Mouse (Mus musculus) left cerebral cortex, postnatal 25 days (tissue): ENCODE data around the gene BC028528. TPM values are rescaled to one million over a fixed set of nuclear protein-coding genes. Genes with fewer than 3 reads are reported as not detected.
A peak's percentile ranks its signal among the peaks of the same experiment; 100 is the strongest.
"Not testable (repeated sequence)": the region's sequence is repeated elsewhere in the genome, so short reads cannot be mapped to it uniquely, and the experiment has no call there.

Experiments
- DNase-seq, 2 experiments: peaks; one replicate each; pipeline ENCODE4 v3.0.0; 2022; ENCODE audit warnings: low spot score in 2 of 2, mixed read lengths in 1 of 2
- intact Hi-C: fragments of 180-260 bp; cut with DNase I; formaldehyde crosslinking; loops from one replicate; pipeline ENCODE4 v1.15.1; 2025
- total RNA-seq, 2 experiments: library from RNA; stranded (reverse); gene quantifications; 2 replicates each; pipeline ENCODE4 v1.2.3; 2021

Gene BC028528
- total RNA-seq, 2 experiments from 2014 or later, result 4.5 to 5.8 TPM

DNA sequence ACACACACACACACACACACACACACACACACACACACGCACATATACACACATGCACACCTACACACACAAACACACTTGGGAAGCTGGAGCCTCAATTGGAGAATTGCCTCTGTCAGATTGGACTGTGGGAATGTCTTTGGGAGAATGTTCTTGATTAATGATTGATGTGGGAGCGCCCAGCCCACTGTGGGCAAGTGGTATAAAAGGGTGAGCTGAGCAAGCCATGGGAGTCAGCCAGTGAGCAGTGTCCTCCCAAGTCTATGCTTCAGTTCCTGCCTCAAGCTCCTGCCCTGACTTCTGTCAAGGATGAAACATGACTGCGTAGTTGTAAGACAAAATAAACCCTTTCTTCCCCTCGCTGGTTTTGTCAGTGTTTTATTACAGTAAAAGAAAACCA is 4.2 kb downstream of the BC028528 start:
- DNase-seq, result no peak
- intact Hi-C loops, result loop anchor here (10.0 kb wide), 1 partner anchor 167 kb away; the partner anchor contains the start of gene Vps45

DNA sequence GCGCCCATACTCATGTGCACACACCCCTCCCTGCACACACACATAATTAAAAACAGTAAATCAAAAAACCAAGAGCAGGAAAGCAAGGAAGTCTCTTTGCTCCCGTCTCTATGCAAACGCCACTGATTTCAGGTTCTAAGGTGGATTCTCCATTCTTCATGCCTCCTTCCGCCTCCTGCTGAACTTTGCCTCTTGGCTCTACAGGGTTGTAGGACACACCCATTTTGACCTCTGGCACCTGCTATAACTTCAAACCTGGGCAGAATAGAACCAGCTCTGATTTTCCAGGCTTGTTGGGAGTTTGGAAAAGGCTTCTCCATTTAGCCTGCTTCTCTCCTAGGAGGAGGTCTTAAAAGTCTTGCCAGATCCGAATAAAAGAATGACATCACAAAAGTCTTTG is 7.4 kb downstream of the BC028528 start:
- intact Hi-C loops, result loop anchor here (10.0 kb wide), 1 partner anchor 170 kb away; the partner anchor contains the start of gene Vps45

DNA sequence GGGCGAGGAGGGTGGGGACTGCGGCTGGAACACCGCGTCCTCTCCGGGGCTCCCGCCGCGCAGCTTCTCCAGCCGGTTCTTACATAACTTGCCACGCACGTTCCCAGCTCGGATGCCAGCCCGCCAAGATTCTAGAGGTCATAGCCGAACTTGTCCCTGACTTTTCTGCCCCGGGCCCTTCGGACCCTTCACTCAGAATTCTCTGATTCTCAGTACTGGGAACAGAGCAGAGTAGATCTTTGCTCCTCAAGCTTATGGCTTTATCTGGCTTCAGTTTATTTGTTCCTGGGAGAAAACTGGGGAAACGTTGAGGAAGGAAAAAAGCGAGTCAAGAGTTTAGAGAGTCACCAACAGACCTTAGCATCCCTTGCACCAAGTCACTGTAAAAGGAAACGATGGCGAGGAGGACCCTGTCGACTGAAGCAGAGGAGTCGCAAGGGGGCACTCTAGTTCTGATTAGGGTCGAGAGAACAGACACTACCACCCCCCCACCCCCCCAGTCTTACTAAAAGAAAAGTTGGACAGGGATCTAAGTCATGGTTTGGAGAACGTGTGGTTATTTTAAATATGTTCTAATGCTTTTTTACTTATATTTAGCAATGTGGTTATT is 8.9 kb downstream of the BC028528 start:
- peak; percentile 76 to 85 for DNase-seq
- intact Hi-C loops, result loop anchor here (1.0 to 10.0 kb wide), 5 partner anchors 10 to 172 kb away; partner anchors contain the start of genes Anp32e, Aph1a and Vps45

More for the DNA sequence above, 7.4 kb downstream of the BC028528 start:
- no peak for DNase-seq

DNA sequence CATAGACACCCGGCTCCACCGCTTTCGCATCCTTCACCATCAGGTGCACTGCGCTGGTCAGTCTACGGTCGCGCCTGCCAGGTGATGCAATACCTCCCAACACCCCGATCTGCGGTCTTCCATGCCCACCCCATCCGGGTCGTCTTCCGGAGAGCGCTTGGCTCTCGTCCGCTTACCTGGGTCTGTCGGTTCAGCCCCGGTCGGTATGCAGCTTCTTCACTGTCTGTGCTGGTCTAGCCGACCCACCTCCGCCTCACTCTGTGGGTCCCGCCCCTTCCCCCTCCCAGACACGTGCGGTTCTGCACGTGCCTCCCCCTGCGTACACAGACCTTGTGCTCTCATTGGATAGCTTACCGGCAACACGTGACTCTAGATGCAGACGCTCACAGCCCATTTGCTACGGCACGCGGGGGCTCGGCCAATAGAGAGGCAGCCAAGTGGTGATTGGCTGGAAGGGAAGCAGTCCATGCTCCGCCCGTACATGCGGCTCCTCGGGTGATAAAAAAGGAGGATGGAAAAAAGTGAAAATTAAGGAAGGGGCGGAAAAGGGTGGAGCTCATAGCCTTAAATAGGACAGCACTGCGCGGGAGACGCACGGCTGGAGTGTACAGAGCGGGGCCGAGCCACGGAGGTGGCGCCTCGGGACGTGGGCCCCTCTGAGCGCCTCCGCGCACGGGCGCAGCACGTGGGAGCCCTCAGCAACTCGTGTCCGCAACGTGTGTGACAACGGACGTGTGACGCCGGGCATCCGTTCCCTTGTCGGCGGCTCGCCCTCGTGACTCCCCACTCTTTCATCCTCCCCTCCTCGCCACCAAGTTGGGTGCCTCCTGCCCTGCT is 9.6 kb downstream of the BC028528 start, which contains the start of gene Ciart:
Gene Ciart, minus strand, starts transcription at position 273 of the 837 bp plus-strand sequence.
- intact Hi-C loops, result loop anchor here (1.0 to 10.0 kb wide), 5 partner anchors 11 to 173 kb away; partner anchors contain the start of genes Anp32e, Aph1a and Vps45
- peak; percentile 97 to 99 for DNase-seq

DNA sequence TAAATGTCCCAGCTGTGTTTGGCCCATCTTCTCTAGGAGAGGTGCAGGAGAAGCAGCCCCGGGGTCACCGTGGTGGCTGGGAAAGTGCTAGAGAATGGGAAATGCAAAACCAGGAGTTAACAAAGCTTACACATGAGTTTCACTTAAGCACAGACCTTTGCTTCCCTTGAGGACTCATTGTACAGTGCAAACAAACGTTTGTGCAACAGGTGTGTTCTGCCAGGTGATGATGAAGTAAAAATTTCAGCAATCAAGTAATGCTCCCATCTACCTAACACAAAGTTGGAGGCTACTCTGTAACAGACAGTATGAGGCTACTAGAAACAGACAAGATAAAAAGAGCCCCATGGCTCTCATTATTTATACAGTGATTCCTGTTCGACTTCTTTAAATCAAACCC is 12.7 kb downstream of the BC028528 start:
- intact Hi-C loops, result no loop called here
- DNase-seq, result no peak

DNA sequence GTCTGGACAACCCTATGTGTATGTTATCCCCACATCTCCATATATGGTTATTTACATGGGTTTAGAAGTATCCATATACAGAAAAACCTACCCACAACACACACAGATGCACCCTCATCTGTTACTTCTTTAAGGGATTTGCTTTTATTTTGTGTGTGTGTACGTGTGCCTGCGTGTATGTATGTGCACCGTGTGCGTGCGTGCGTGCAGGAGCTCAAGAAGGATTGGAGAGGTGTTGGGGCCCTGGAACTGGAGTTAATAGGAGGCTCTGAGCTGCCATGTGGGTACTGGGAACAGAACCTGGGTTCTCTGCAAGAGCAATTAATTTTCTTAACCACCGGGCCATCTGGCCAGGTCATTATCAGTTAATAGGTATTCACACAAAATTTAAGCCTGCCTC is 19.8 kb downstream of the BC028528 start:
- intact Hi-C loops, result no loop called here
- DNase-seq, result no peak

DNA sequence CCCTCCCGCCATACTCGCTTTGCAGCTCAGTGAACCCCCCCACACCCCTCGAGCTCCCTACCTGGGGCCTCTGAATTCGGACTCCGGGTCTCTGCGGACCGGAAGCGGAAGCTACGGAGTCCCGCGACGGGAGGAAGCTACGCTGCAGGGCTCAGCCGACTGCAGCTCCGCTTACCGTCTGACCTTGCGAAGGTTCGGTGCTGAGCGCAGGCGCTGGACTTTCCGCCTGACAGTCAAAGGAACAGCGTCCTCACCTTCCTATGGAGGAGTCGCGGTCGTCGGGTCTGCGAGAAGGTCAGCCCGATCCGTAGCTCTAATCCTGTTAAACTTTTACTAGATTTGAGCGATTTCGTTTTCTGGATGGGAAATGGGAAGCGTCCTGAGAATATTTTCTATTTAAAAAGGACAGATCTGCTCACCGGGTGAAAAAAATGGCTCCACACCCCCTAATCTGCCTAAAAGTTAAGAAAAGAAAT is 20.4 kb downstream of the BC028528 start, which contains the start of gene Mrps21:
Gene Mrps21, minus strand, starts transcription at position 128 of the 476 bp plus-strand sequence.
- peak; percentile 86 to 93 for DNase-seq
- intact Hi-C loops, result no loop called here

DNA sequence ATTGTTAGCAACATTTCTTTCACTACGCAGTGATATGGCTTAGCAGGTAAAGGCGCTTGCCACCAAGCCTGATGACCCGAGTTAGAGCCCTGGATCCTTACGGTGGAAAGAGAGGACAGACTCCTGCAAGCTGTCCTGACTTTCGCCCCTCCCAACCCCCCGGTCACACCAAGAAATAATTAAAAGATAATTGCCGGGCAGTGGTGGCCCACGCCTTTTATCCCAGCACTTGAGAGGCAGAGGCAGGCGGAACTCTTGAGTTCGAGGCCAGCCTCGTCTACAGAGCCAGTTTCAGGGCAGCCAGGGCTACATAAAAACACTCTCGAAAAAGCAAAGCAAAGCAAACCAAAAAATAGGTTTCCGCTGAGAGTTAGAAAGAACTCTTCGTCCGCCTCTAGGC is 20.8 kb downstream of the BC028528 start:
- intact Hi-C loops, result no loop called here
- no peak for DNase-seq

DNA sequence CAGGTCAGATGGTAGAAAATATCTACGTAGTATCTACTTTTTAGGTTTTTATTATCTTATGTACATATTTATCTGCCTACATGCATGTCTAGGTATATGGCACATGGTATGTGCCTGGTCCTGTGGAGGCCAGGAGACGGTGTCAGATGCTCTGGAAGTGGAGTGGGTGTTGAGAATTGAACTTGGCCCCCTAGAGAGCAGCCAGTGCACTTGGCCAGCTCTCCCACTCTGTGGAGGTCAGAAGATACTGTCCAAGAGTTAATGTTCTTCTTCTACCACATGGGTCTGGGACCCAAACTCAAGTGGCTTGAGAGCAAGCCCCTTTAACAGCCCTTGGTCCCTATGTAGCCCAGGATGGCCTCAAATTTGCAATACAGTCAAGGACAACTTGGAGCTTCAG is 24.4 kb downstream of the BC028528 start:
- intact Hi-C loops, result no loop called here
- no peak for DNase-seq

DNA sequence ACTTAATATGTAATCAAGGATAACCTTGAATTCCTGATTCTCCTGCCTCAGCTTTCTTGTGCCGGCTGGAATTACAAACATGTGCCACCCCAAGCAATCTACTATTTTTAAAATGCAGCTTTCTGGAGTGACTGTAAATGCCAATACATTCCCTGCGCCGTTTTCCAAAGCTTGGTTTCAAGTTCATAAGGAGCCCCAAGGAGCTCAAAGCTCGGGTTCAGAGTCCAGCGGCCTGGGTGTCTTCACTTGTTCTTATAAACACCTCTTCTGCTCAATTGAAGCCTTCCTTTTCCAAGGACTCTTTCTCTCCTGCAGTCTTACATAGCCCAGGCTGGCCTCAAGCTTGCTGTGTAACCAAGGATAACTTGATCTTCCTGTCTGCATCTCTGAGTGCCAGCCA is 25.7 kb downstream of the BC028528 start:
- no peak for DNase-seq
- intact Hi-C loops, result no loop called here

DNA sequence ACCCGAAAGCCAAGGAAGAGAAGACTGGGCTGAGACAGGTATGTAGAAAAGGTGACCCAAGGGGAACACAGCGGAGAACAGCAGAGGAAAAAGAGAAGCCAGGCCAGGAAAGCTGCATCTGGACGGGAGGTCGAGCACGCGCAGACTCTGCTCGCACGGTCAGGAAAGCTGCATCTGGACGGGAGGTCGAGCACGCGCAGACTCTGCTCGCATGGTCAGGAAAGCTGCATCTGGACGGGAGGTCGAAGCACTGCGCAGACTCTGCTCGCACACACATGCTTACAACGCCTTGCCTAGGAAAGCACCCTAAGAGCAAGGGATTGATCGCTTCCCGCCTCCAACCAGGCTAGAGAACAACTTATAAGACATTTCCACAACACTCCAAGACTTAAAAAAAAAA is 26.2 kb downstream of the BC028528 start:
- intact Hi-C loops, result loop anchor here (2.0 kb wide), 1 partner anchor 17 kb away; the partner anchor contains the start of gene Ciart
- DNase-seq, result no peak

DNA sequence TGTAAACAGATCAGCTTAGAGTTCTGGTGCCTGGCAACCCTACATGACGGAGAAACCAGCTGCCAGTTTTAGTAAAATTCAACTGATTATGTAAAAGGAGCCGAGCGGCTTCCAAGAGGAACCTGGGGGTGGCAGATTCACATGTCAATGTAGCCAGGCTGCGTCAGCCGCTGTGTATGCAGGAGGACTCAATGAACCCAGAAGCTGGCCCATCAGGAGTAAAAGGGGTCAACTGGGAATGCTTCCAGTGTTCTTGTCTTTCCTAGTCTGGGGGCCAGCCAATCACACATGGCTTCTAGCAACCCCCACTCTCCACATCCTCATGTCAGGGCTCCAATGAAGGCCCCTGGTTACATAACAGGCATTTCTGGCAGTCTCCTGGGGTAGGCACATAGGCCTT is 26.8 kb downstream of the BC028528 start:
- intact Hi-C loops, result loop anchor here (2.0 kb wide), 1 partner anchor 18 kb away; the partner anchor contains the start of gene Ciart
- peak; percentile 72 to 95 for DNase-seq

DNA sequence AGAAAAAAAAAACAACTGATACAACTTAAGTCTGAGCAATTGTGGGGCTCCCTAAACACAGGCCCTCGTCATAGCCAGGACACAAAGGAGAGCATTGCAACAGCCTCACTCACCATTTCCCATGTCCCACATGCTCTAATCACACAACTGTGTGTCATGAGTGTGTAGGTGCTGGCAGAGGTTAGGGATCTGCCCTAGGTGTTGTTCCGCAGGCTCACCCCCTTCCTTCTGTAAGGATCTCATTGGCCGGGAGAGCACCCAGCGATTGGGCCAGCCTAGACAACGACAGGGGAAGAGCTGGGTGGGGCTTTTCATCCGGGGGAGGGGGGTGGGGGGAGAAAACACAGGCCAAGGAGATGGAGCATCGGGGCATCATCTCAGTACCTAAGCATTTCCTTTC is 28.2 kb downstream of the BC028528 start:
- intact Hi-C loops, result no loop called here
- DNase-seq, result no peak

DNA sequence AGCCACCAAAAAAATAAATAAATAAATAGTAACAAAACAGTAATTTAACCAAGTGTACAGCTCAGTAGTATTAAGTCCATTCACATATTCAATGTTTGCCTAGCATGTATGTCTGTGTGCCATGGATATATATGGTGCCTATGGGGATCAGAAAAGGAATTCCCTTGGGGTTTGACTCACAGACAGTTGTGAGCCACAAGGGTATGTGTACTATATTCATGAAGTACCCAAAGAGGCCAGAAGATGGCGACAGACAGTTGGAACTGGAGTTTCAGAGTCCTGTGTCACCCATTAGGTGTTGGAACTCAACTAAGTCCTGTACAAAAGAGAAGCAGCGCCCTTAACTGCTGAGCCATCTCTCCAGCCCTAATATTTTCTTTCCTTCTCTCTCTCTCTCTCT is 30.0 kb downstream of the BC028528 start:
- peak; percentile 74 to 83 for DNase-seq
- intact Hi-C loops, result loop anchor here (1.0 to 2.0 kb wide), 2 partner anchors 46 to 191 kb away; no protein-coding TSS in a partner anchor

DNA sequence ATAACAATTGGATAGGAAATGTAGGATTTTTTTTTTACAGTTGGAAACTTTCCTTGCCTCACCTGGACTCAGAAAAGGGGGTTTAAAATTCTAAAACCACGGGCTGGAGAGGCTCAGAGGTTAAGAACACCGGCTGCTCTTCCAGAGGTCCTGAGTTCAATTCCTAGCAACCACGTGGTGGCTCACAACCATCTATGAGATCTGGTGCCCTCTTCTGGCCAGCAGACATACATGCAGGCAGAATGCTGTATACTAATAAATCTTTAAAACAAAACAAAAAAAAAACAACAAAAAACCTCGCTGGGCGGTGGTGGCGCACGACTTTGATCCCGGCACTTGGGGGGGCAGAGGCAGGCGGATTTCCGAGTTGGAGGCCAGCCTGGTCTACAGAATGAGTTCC is 30.6 kb downstream of the BC028528 start:
- intact Hi-C loops, result loop anchor here (1.0 to 2.0 kb wide), 2 partner anchors 46 to 192 kb away; no protein-coding TSS in a partner anchor
- no peak for DNase-seq

DNA sequence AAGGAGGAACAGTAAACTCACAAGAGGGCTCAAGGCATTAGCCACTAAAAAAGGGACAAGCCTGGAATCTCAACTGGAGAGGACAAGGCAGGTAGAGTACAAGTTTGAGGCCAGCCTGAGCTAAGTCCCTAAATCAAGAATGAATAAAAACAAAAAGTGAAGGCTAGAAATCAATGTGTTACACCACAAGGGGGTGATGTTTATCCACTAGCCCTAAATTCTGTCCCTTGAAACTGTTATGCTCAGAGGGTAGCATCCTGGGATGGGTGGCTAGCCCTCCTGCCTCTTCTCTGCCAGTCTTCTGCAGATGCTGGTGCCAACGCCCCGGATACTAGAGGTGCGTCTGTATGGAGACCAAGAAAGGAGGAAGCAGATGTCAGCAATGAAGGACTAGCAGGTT is 31.5 kb downstream of the BC028528 start:
- DNase-seq, result no peak
- intact Hi-C loops, result loop anchor here (2.0 kb wide), 1 partner anchor 192 kb away; no protein-coding TSS in a partner anchor

DNA sequence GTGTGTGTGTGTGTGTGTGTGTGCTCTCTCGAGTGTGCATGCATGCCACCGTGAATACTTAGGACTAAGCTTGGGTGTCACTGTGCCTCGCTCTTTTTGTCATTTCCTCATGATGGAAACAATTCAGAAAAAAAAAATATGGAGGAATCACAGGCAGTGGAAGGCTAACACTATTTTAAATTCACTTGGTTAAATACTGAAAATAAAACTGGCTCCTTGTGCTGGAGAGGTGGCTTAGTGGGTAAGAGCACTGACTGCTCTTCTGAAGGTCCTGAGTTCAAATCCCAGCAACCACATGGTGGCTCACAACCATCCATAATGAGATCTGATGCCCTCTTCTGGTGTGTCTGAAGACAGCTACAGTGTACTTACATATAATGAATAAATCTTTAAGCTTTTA is 33.5 kb downstream of the BC028528 start:
- intact Hi-C loops, DNase-seq: not testable (repeated sequence)

DNA sequence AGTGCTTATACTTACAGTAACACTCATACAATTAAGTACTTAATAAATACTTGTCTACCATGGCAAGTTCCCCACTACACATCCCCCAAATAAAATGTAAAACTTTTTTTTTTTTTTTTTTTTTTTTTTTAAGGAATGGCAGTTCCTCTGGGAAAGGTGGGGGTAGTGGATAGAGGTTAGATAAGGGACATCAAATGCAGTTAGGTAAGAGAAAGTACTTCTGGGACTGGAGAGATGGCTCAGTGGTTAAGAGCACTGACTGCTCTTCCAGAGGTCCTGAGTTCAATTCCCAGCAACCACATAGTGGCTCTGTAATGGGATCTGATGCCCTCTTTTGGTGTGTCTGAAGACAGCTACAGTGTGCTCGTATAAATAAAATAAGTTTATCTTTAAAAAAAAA is 34.8 kb downstream of the BC028528 start:
- DNase-seq, intact Hi-C loops: not testable (repeated sequence)

DNA sequence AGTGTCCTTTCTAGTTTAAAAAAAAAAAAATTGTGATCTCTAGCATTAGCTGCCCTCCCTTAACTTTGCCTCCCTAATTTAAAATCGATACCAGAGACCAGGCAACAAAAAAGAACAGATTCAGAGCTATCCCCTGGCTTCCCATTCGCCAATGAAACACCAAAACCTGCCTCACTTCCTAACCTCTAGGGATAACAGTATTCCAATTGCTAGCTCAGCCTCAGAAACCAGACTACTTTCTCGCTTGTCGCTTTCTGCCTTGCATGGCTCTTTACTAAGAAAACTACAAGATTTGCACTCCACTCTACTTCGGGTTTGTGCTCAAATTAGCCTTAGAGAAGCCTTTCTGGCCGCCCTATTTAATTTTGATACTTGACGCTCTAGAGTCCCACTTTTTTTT is 35.7 kb downstream of the BC028528 start:
- DNase-seq, result no peak
- intact Hi-C loops, result no loop called here

DNA sequence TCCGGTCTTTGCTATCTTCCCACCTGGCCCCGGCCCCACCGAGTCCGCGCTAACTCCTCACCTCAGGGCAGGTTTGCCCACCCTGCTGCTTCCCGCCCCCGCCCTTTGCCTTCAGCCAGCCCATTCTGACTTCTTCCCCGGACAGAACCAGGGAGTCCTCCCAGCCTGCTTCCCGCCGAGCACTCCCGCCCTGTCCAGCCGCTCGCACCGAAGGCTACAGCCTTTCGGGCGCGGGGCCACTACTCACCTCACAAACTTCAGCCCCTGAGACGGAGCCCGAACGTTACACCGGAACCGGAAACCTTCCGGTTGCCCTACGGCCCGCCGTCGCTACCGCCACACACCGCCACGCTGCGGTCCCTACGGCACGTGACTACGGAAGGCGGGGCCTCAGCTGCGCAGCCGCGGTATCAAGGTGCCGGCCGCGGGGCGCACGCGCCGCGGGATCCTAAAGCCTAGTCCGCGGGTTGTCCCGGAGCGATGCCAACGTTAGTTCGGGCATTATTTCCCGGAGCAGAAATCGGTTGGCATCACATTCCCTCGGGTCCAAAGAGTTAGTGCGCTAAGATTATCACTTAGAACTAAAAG is 36.2 kb downstream of the BC028528 start, which contains the start of gene Prpf3:
Gene Prpf3, minus strand, starts transcription at position 384 of the 588 bp plus-strand sequence.
- DNase-seq, result peak; percentile 94 to 96
- intact Hi-C loops, result no loop called here
